Mouse (Mus musculus) embryonic facial prominence, embryonic 11.5 days (tissue): ENCODE data around the gene Rtp3. TPM values are rescaled to one million over a fixed set of nuclear protein-coding genes. Genes with fewer than 3 reads are reported as not detected.

ENCODE experiments used
- ATAC-seq: fragments of 200-750 bp; cut with Nextera tagmentation; replicated peaks from 2 replicates; pipeline ENCODE4 v1.8.0; 2017; ENCODE audit warnings: low read depth; ENCODE audit not compliant: insufficient number of reproducible peaks, low FRiP score, low TSS enrichment
- DNase-seq: peaks from one replicate; pipeline ENCODE4 v3.0.0-alpha.2; 2015; ENCODE audit warnings: low spot score
- H3K27ac ChIP-seq: fragments of 300-500 bp; sonication (generic); replicated peaks from 2 replicates; pipeline ENCODE4 v1.5.1; 2014; ENCODE audit warnings: mild to moderate bottlenecking, low read depth, low read length, control low read depth
- H3K27me3 ChIP-seq: fragments of 300-500 bp; sonication (generic); 2 replicates; pipeline ENCODE4 v1.6.1; 2014; ENCODE audit warnings: mild to moderate bottlenecking, low read length, moderate library complexity, mixed read lengths; ENCODE audit not compliant: control insufficient read depth, insufficient read depth
- H3K36me3 ChIP-seq: fragments of 300-500 bp; sonication (generic); replicated peaks from 2 replicates; pipeline ENCODE4 v1.6.1; 2014; ENCODE audit warnings: low read depth, mild to moderate bottlenecking, low read length, moderate library complexity, mixed read lengths; ENCODE audit not compliant: control insufficient read depth, insufficient read depth
- H3K4me1 ChIP-seq: fragments of 300-500 bp; sonication (generic); 2 replicates; pipeline ENCODE4 v1.6.1; 2014; ENCODE audit warnings: low read length, mixed read lengths; ENCODE audit not compliant: control insufficient read depth, insufficient read depth
- H3K4me2 ChIP-seq: fragments of 300-500 bp; sonication (generic); 2 replicates; pipeline ENCODE4 v1.6.1; 2014; ENCODE audit warnings: low read depth, mild to moderate bottlenecking, control low read depth, low read length, moderate library complexity
- H3K4me3 ChIP-seq: fragments of 300-500 bp; sonication (generic); 2 replicates; pipeline ENCODE4 v1.5.1; 2014; ENCODE audit warnings: low read depth, low read length, control low read depth
- H3K9ac ChIP-seq: fragments of 300-500 bp; sonication (generic); replicated peaks from 2 replicates; pipeline ENCODE4 v1.6.1; 2014; ENCODE audit warnings: mild to moderate bottlenecking, control low read depth, low read length
- H3K9me3 ChIP-seq: fragments of 300-500 bp; sonication (generic); replicated peaks from 2 replicates; pipeline ENCODE4 v1.6.1; 2016; ENCODE audit warnings: mild to moderate bottlenecking, low read length, inconsistent platforms, mixed read lengths; ENCODE audit not compliant: control insufficient read depth
- WGBS: fragments of 180-500 bp; shearing (Covaris S2); extraction: QIAGEN DNeasy Blood & Tissue Kit; methylation state at CpG from one replicate; pipeline ENCODE4 v1.1.7; 2014; 5-methylcytosine and 5-hydroxymethylcytosine counted together
- polyA plus RNA-seq: library from polyadenylated mRNA; unstranded; fragments of >200 nt; fragmentation: Nextera tagmentation; extraction: Ambion mirVana; gene quantifications from 2 replicates; pipeline ENCODE4 v1.2.1, GENCODE M21; 2014

Rtp3 gene
- polyA plus RNA-seq, 1 experiment from 2014 or later: 0.28 TPM

DNA sequence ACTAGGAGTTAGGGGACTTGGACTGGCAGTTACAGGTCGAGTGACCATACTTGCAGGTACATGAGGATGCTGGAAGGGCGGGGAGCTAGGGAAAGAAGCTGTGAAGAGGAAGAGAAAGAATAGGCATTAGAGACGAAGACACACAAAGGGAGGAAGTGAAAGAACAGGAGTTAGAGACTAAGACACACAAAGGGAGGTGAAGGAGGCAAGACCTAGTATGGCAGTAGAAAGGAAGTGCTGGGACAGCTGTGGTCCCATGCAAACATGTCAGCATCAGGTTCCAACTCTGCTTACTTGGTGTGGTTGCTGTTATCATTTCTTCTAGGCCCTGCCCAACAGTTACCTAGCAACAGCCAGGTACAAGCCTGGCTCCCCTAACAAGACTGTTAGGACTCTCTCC lies 19.4 kb upstream of the Rtp3 start:
- Histone ChIP-seq H3K4me3 (no peak overlapping the region), H3K27me3 (no peaks in the 10 kb centered on the region), H3K4me2 (no peak overlapping the region), H3K4me1 (no peaks in the 10 kb centered on the region), H3K9ac (no peak overlapping the region), H3K36me3 (no peaks in the 10 kb centered on the region), H3K9me3 (no peaks in the 10 kb centered on the region), H3K27ac (no peak overlapping the region)
- WGBS: 70% methylated on average over 3 of the region's 3 CpGs
- no peak for DNase-seq
- ATAC-seq: no peak

DNA sequence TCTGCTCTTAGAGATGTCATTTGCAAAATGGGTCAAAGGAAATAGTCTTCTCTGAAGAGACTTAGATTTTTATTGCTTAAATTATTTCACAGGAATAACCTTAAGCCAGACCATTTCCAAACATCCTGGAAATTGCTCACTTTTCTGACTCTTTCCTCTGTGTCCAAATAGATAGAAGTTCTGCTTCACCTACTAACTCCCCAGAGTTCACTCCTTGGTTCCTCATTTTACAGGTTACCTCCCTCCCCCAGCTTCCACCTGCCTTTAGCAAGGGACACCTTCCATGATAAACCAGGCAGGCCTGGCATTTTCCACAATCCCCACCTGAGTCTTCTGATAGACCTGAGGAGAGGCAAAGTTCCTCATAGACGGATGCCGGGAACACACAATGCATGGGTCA lies 16.2 kb upstream of the Rtp3 start:
- Histone ChIP-seq H3K27me3 (no peaks in the 10 kb centered on the region), H3K4me2 (no peak overlapping the region), H3K27ac (no peak overlapping the region), H3K9me3 (no peaks in the 10 kb centered on the region), H3K4me1 (no peaks in the 10 kb centered on the region), H3K4me3 (no peak overlapping the region), H3K36me3 (no peaks in the 10 kb centered on the region), H3K9ac (no peak overlapping the region)
- DNase-seq (no peak), ATAC-seq (no peak)
- WGBS: 94% methylated on average over 2 of the region's 2 CpGs

DNA sequence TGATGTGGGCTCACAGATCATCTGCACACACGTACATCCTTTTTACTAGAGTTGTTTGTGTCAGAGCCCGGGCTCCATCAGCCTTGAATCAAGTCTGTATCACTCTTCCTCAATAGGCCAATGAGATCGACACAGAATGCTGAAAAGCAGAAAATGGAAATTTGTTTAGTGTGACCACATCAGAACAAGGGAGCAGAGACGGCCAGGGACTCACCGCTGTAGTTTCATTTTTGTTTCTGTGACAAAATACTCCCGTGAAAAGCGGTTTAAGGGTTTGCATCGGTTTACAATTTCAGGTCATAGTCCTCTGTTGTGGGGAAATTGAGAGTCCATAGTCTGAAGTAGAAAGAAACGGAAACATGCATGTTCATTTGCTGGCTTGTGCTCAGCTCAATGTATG lies 12.9 kb upstream of the Rtp3 start:
- Histone ChIP-seq H3K9me3 (no peaks in the 10 kb centered on the region), H3K4me3 (no peak overlapping the region), H3K4me1 (no peaks in the 10 kb centered on the region), H3K9ac (no peak overlapping the region), H3K27me3 (no peaks in the 10 kb centered on the region), H3K27ac (no peak overlapping the region), H3K36me3 (no peaks in the 10 kb centered on the region), H3K4me2 (no peak overlapping the region)
- 95% methylated on average over 9 of the region's 9 CpGs for WGBS
- no peak for DNase-seq
- no peak for ATAC-seq

GRCm38 (mm10) chr9:111001621-111002020 lies 11.2 kb upstream of the Rtp3 start:
- no peaks in the 10 kb centered on the region for H3K27me3 ChIP-seq
- H3K4me2 ChIP-seq: no peak overlapping the region; the same call in 1 of the 2 replicates
- no peak overlapping the region for H3K27ac ChIP-seq
- H3K9me3 ChIP-seq: no peaks in the 10 kb centered on the region
- no peak overlapping the region for H3K4me3 ChIP-seq
- WGBS: 75% methylated on average over 12 of the region's 12 CpGs
- ATAC-seq (no peak), DNase-seq (no peak)
- H3K9ac ChIP-seq: no peak overlapping the region
- no peaks in the 10 kb centered on the region for H3K4me1 ChIP-seq
- H3K36me3 ChIP-seq: no peaks in the 10 kb centered on the region

DNA sequence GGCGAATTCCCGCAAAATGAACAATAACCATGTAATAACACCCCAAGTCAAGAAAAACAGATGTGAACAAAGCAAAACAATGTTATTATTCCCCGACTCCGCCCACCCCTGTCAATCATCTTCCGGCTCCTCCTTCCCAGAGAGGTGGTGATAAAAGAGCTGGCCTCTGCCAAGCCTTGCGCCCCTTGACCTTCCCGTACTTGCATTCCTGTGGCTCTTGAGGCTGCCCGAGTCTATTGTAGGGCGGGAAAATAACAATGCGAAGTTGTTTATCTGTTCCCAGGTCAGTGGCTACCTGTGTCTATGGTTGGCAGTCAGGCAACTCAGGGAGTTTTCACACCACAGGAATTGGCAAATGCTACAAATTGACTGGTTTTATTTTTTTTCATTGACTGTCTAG lies 9.5 kb upstream of the Rtp3 start:
- H3K9ac ChIP-seq: no peak overlapping the region
- DNase-seq (no peak), ATAC-seq (no peak)
- H3K4me2 ChIP-seq: no peak overlapping the region
- H3K4me3 ChIP-seq: no peak overlapping the region
- 77% methylated on average over 10 of the region's 10 CpGs for WGBS
- H3K9me3 ChIP-seq: no peaks in the 10 kb centered on the region
- no peaks in the 10 kb centered on the region for H3K27me3 ChIP-seq
- H3K4me1 ChIP-seq: no peaks in the 10 kb centered on the region
- no peak overlapping the region for H3K27ac ChIP-seq
- H3K36me3 ChIP-seq: no peaks in the 10 kb centered on the region

DNA sequence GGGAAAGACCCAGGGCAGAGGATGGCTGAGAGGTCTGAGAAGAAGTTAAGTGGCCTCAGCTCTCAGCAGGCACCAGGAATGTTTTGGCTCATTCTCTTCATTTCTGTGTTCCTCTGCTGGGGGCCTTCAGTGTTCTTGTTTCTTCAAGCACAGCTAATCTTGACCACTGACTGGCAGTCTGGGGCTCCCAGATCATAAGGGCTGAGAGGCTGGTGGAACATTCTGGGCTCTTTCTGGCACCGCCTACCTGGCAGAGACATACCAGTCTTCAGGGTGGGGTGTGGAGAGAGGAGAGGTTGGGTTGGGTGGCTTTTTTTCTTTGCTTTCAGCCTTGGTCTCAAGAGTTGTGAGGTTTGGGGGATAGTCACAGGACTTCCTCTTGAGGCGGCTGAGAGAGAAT lies 8.7 kb upstream of the Rtp3 start:
- Histone ChIP-seq H3K4me3 (no peak overlapping the region), H3K4me2 (no peak overlapping the region), H3K27ac (no peak overlapping the region), H3K4me1 (no peaks in the 10 kb centered on the region), H3K9me3 (no peaks in the 10 kb centered on the region), H3K36me3 (no peaks in the 10 kb centered on the region), H3K9ac (no peak overlapping the region), H3K27me3 (no peaks in the 10 kb centered on the region)
- DNase-seq (no peak), ATAC-seq (no peak)
- 95% methylated on average over 2 of the region's 2 CpGs for WGBS

DNA sequence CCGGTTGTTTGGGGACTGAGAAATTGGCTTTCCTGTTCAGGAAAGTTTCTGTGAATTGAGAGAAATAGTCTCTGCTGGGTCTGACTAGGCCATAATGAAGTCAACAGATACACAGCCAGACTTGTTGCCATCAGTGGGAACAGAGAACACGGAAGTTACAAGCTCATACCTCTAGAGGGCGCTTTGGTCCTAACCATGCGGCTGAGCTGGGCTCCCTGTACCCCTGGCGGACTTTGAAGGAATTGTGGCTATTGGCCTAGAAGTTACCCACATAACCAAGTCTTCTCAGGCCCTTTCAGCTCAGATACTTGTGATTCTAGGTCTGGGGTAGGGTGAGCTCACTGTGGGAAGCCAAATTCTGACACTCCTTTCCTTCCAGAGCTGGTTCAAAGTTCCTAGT lies 6.9 kb upstream of the Rtp3 start:
- no peak overlapping the region for H3K9ac ChIP-seq
- no peak overlapping the region for H3K4me3 ChIP-seq
- H3K36me3 ChIP-seq: no peaks in the 10 kb centered on the region
- WGBS: 2% methylated on average over 5 of the region's 5 CpGs
- no peaks in the 10 kb centered on the region for H3K9me3 ChIP-seq
- H3K4me2 ChIP-seq: no peak overlapping the region
- DNase-seq: peak; percentile 90
- H3K27me3 ChIP-seq: no peaks in the 10 kb centered on the region
- no peak overlapping the region for H3K27ac ChIP-seq
- no peak; the same call in 1 of the 2 replicates for ATAC-seq
- H3K4me1 ChIP-seq: no peaks in the 10 kb centered on the region

DNA sequence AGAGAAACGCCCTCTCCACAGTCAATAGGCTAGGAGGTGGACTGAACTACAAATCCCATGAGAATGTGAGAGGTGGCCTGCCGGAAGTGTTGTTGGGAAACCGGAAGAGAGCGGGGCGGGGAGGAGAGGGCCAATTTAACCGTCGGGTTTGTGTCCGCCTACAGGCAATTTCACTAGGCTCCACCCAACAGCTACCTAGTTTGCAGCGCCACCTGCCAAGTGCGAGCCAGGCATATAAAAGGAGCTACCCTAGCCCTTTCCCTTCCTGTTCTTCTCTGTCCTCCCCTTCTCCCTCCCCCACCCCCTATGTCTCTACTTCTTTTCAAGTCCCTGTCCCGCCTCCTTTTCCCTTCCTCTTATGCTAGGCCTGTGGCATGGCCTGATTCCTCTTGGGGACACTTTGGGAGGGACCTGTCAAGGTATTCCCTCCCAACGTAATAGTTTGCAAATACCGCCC lies 4.4 kb upstream of the Rtp3 start:
- ATAC-seq: peak; percentile 58
- peak; percentile 87 for DNase-seq
- WGBS: 8% methylated on average over 13 of the region's 13 CpGs
- Histone ChIP-seq H3K4me1 (no peaks in the 10 kb centered on the region), H3K4me2 (peak overlapping the region; percentile 43), H3K9ac (no peak overlapping the region), H3K27me3 (no peaks in the 10 kb centered on the region), H3K9me3 (no peaks in the 10 kb centered on the region), H3K36me3 (no peaks in the 10 kb centered on the region), H3K4me3 (peak overlapping the region; percentile 28), H3K27ac (no peak overlapping the region)
